Mouse (Mus musculus) C2C12 (cell line): ENCODE data around the gene Gm4450. TPM values are rescaled to one million over a fixed set of nuclear protein-coding genes. Genes with fewer than 3 reads are reported as not detected.
"Not testable (repeated sequence)": the region's sequence is repeated elsewhere in the genome, so short reads cannot be mapped to it uniquely, and the experiment has no call there.

Source experiments
- H3K27me3 ChIP-seq: one replicate; pipeline ENCODE4 v1.6.1; 2011; ENCODE audit not compliant: control insufficient read depth, insufficient read depth, insufficient read length
- H3K36me3 ChIP-seq: one replicate; pipeline ENCODE4 v1.6.1; 2011; ENCODE audit not compliant: control insufficient read depth, insufficient read depth
- H3K4me3 ChIP-seq: one replicate; pipeline ENCODE4 v1.5.1; 2011; ENCODE audit warnings: mild to moderate bottlenecking, control low read depth; ENCODE audit not compliant: poor library complexity, insufficient read depth, severe bottlenecking
- H3K79me2 ChIP-seq: one replicate; pipeline ENCODE4 v1.6.1; 2011; ENCODE audit not compliant: control insufficient read depth, insufficient read depth
- H3K79me3 ChIP-seq: one replicate; pipeline ENCODE4 v1.6.1; 2011; ENCODE audit warnings: low read depth, control low read depth
- H3ac ChIP-seq: one replicate; pipeline ENCODE3; 2011; ENCODE audit warnings: low read depth; ENCODE audit not compliant: control insufficient read depth, insufficient read length
- long read RNA-seq, 2 experiments: library from polyadenylated mRNA; unstranded; transcript quantifications; one replicate each; pipeline ENCODE4 v2.0.0; 2019 to 2020
- polyA plus RNA-seq: library from polyadenylated mRNA; unstranded; fragments of >200 nt; fragmentation: generic; extraction: Trizol; gene quantifications from one replicate; pipeline ENCODE4 v1.2.1, GENCODE M21; 2012; ENCODE audit warnings: missing spikeins

The Gm4450 gene
- polyA plus RNA-seq, result not detected
- long read RNA-seq, experiment 1, result 0 reads
- long read RNA-seq, experiment 2, result 0 reads

DNA sequence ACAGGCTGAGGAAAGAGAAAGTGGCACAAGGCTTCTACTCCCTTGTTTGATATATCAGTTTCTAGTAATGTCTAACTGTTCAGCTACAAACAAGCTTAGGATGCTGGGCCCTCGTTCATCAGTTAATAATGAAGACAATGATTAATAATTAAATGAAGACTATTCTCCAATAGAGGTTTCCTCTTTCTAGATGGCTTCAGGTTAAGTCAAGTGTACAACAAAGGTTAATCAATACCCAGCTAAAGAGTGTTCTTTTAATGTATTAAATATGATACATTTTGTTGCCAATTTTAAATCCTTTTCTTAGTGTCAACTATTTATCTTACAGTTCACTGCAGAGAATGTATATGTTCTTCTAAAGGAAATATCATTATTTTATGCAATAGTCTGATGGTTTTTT is at the start of gene Gm4450:
Gene Gm4450, minus strand, starts transcription at position 101 of the 400 bp plus-strand sequence.
- H3K36me3 ChIP-seq, H3K79me3 ChIP-seq, H3K4me3 ChIP-seq, H3K79me2 ChIP-seq, H3K27me3 ChIP-seq, H3ac ChIP-seq: not testable (repeated sequence)

DNA sequence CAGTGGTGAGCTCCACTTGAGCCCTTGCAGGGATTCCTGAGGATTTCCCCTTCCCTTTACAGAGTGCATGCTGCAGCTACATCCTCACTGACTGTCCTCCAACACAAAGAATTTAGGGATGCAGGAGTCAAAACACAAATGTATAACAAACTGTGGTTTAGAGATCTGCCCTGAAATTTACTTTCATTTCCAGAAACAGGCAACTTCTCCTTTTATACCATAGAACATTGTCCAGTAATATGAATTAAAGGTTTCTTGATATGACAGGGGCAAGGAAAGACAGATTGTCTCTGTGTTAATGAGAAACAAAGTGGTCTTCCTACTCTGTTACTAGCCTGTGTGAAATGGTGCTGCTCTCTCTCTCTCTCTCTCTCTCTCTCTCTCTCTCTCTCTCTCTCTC is 40.5 kb upstream of the Gm4450 start:
- not testable (repeated sequence) for H3K36me3 ChIP-seq, H3K27me3 ChIP-seq, H3K4me3 ChIP-seq, H3ac ChIP-seq, H3K79me2 ChIP-seq, H3K79me3 ChIP-seq

GRCm38 (mm10) chr3:98496762-98497161 is 39.8 kb upstream of the Gm4450 start:
- not testable (repeated sequence) for H3K36me3 ChIP-seq, H3K79me2 ChIP-seq, H3K27me3 ChIP-seq, H3K4me3 ChIP-seq, H3ac ChIP-seq, H3K79me3 ChIP-seq

GRCm38 (mm10) chr3:98495055-98495454 is 38.1 kb upstream of the Gm4450 start:
- H3K79me2 ChIP-seq, H3K27me3 ChIP-seq, H3K79me3 ChIP-seq, H3ac ChIP-seq, H3K4me3 ChIP-seq, H3K36me3 ChIP-seq: not testable (repeated sequence)

DNA sequence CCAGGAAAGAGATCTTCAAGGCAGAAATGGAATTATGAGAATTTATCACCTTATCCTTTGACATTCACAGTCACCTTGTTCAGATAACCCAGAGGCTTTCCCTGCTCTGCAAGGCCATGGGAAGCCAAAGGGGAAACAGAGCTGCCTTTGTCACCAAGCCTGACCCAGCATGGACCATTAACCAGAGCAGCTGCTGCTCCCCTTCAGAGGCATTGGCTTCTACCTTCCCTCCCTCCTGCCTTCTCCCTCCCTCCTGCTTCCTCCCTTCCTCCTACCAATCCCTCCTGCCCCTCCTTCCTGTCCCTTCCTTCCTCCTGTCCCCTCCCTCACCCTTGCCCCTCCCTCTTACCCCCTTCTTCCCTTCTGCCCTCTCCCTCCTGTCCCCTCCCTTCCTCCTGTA is 37.3 kb upstream of the Gm4450 start:
- H3K27me3 ChIP-seq, H3ac ChIP-seq, H3K36me3 ChIP-seq, H3K79me3 ChIP-seq, H3K79me2 ChIP-seq, H3K4me3 ChIP-seq: not testable (repeated sequence)

- H3K4me3 ChIP-seq, H3ac ChIP-seq, H3K79me3 ChIP-seq, H3K36me3 ChIP-seq, H3K79me2 ChIP-seq, H3K27me3 ChIP-seq: not testable (repeated sequence)
Measured at GRCm38 (mm10) chr3:98471499-98471898, 14.6 kb upstream of the Gm4450 start.

GRCm38 (mm10) chr3:98471057-98471456 is 14.1 kb upstream of the Gm4450 start:
- H3K79me2 ChIP-seq, H3K4me3 ChIP-seq, H3K27me3 ChIP-seq, H3K79me3 ChIP-seq, H3ac ChIP-seq, H3K36me3 ChIP-seq: not testable (repeated sequence)

- H3ac ChIP-seq, H3K27me3 ChIP-seq, H3K79me2 ChIP-seq, H3K4me3 ChIP-seq, H3K36me3 ChIP-seq, H3K79me3 ChIP-seq: not testable (repeated sequence)
Measured at GRCm38 (mm10) chr3:98469323-98469722, 12.4 kb upstream of the Gm4450 start.

DNA sequence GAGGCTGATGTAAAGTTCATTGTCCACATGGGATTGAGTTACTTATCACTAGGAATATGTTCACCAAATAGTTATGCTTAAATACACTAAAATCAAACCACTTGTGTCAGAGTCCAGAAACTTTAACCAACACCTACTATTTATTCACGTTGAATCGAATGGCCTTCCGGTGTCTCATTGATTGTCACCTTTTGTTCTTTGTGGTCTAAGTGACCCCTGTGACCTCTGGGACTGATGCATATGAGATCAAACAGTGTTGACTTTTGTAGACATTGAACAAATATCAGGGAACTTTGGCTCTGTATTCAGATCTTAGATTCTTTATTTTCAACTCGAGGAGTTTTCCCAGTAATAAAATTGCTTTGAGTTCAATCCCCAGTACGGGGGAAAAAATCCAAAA is 3.1 kb downstream of the Gm4450 start:
- H3ac ChIP-seq, H3K4me3 ChIP-seq, H3K36me3 ChIP-seq, H3K27me3 ChIP-seq, H3K79me3 ChIP-seq, H3K79me2 ChIP-seq: not testable (repeated sequence)

DNA sequence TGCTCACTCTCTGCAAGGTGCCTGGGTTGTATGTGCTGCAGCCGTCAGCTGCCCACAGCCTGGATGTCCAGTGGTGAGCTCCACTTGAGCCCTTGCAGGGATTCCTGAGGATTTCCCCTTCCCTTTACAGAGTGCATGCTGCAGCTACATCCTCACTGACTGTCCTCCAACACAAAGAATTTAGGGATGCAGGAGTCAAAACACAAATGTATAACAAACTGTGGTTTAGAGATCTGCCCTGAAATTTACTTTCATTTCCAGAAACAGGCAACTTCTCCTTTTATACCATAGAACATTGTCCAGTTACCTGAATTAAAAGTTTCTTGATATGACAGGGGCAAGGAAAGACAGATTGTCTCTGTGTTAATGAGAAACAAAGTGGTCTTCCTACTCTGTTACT is 13.0 kb downstream of the Gm4450 start:
- H3K4me3 ChIP-seq, H3K36me3 ChIP-seq, H3K79me3 ChIP-seq, H3K79me2 ChIP-seq, H3K27me3 ChIP-seq, H3ac ChIP-seq: not testable (repeated sequence)

- not testable (repeated sequence) for H3K4me3 ChIP-seq, H3ac ChIP-seq, H3K36me3 ChIP-seq, H3K79me3 ChIP-seq, H3K79me2 ChIP-seq, H3K27me3 ChIP-seq
Measured at GRCm38 (mm10) chr3:98443149-98443779, 13.7 kb downstream of the Gm4450 start.

DNA sequence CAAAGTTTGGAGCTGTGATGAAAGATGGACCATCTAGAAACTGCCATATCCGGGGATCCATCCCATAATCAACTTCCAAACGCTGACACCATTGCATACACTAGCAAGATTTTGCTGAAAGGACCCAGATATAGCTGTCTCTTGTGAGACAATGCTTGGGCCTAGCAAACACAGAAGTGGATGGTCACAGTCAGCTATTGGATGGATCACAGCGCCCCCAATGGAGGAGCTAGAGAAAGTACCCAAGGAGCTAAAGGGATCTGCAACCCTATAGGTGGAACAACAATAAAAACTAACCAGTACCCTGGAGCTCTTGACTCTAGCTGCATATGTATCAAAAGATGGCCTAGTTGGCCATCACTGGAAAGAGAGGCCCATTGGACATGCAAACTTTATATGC is 14.7 kb downstream of the Gm4450 start:
- H3K27me3 ChIP-seq, H3K36me3 ChIP-seq, H3K79me2 ChIP-seq, H3K4me3 ChIP-seq, H3ac ChIP-seq, H3K79me3 ChIP-seq: not testable (repeated sequence)
